Mouse (Mus musculus) myocyte (in vitro differentiated cells): Measurements from ENCODE around the gene Cblb. TPM values are rescaled to one million over a fixed set of nuclear protein-coding genes. Genes with fewer than 3 reads are reported as not detected.

Source experiments
- H3K27me3 ChIP-seq: one replicate; pipeline ENCODE4 v1.6.1; 2011; ENCODE audit not compliant: control insufficient read depth, insufficient read depth, insufficient read length
- H3K36me3 ChIP-seq: one replicate; pipeline ENCODE4 v1.6.1; 2011; ENCODE audit not compliant: control insufficient read depth, insufficient read depth
- H3K4me2 ChIP-seq: one replicate; pipeline ENCODE4 v1.6.1; 2011; ENCODE audit warnings: low read depth, control low read depth
- H3K4me3 ChIP-seq: one replicate; pipeline ENCODE4 v1.5.1; 2011; ENCODE audit warnings: mild to moderate bottlenecking, control low read depth, moderate library complexity
- H3K79me2 ChIP-seq: one replicate; pipeline ENCODE4 v1.6.1; 2011; ENCODE audit not compliant: control insufficient read depth, insufficient read depth
- H3ac ChIP-seq: one replicate; pipeline ENCODE4 v1.6.1; 2011; ENCODE audit not compliant: control insufficient read depth, insufficient read length
- CEBPB ChIP-seq: IDR thresholded peaks from 2 replicates; pipeline ENCODE4 v1.6.1; 2011; ENCODE audit warnings: mild to moderate bottlenecking, moderate library complexity; ENCODE audit not compliant: poor library complexity, insufficient read depth, severe bottlenecking
- E2F4 ChIP-seq: IDR thresholded peaks from one replicate; pipeline ENCODE4 v1.6.1; 2011; ENCODE audit warnings: mild to moderate bottlenecking, control low read depth, moderate library complexity; ENCODE audit not compliant: insufficient read depth
- MAX ChIP-seq: IDR thresholded peaks from one replicate; pipeline ENCODE4 v1.6.1; 2011; ENCODE audit warnings: low read depth, mild to moderate bottlenecking, control low read depth
- MYOD1 ChIP-seq, 3 experiments: IDR thresholded peaks; one replicate each; pipeline ENCODE4 v1.6.1; 2011; ENCODE audit warnings: control low read depth in 2 of 3, low read depth in 2 of 3, mild to moderate bottlenecking in 2 of 3, moderate library complexity in 1 of 3; ENCODE audit not compliant: insufficient read length in 2 of 3, control insufficient read depth in 1 of 3
- MYOG ChIP-seq, 3 experiments: IDR thresholded peaks; one replicate each; pipeline ENCODE4 v1.6.1; 2011; ENCODE audit warnings: control low read depth in 2 of 3, low read depth in 2 of 3, mild to moderate bottlenecking in 2 of 3; ENCODE audit not compliant: insufficient read length in 2 of 3, control insufficient read depth in 1 of 3, insufficient read depth in 1 of 3
- POLR2A ChIP-seq: IDR thresholded peaks from one replicate; pipeline ENCODE4 v1.6.1; 2011; ENCODE audit warnings: low read depth, mild to moderate bottlenecking, control low read depth, moderate library complexity; ENCODE audit not compliant: insufficient read length
- POLR2AphosphoS2 ChIP-seq: IDR thresholded peaks from one replicate; pipeline ENCODE4 v1.6.1; 2011; ENCODE audit warnings: low read depth, control low read depth; ENCODE audit not compliant: insufficient read length
- REST ChIP-seq: IDR thresholded peaks from one replicate; pipeline ENCODE4 v1.6.1; 2011; ENCODE audit warnings: mild to moderate bottlenecking, control low read depth, moderate library complexity; ENCODE audit not compliant: insufficient read depth, insufficient read length
- SRF ChIP-seq: IDR thresholded peaks from one replicate; pipeline ENCODE4 v1.6.1; 2011; ENCODE audit warnings: low read depth; ENCODE audit not compliant: control insufficient read depth, insufficient read length
- TCF12 ChIP-seq: IDR thresholded peaks from one replicate; pipeline ENCODE4 v1.6.1; 2011; ENCODE audit warnings: mild to moderate bottlenecking, control low read depth; ENCODE audit not compliant: poor library complexity, insufficient read depth, severe bottlenecking
- TCF3 ChIP-seq: IDR thresholded peaks from one replicate; pipeline ENCODE4 v1.6.1; 2011; ENCODE audit warnings: low read depth, control low read depth; ENCODE audit not compliant: insufficient read length
- USF1 ChIP-seq: IDR thresholded peaks from one replicate; pipeline ENCODE4 v1.6.1; 2011; ENCODE audit warnings: low read depth, mild to moderate bottlenecking, control low read depth, moderate library complexity
- polyA plus RNA-seq: library from polyadenylated mRNA; unstranded; fragments of >200 nt; fragmentation: generic; extraction: Trizol; gene quantifications from one replicate; pipeline ENCODE4 v1.2.1, GENCODE M21; 2012; ENCODE audit warnings: missing spikeins

Gene Cblb
- polyA plus RNA-seq, 1 experiment, result 7.7 TPM

GRCm38 (mm10) chr16:52250935-52251334, 219.9 kb downstream of the Cblb start:
- no peak overlapping the region for H3K4me3 ChIP-seq
- H3ac ChIP-seq, result no peak overlapping the region
- H3K27me3 ChIP-seq, result no peaks in the 10 kb centered on the region
- TF ChIP-seq USF1 (no peak), CEBPB (no peak), REST (no peak), MAX (no peak), SRF (no peak), MYOD1 (IDR thresholded peaks at IDR 0.05; ENCODE audit: control insufficient read depth in 1 of 3, insufficient read length in 2 of 3, low read depth in 2 of 3) (no peak), TCF12 (no peak), POLR2AphosphoS2 (no peak), E2F4 (no peak), POLR2A (no peak), MYOG (IDR thresholded peaks at IDR 0.05; ENCODE audit: control insufficient read depth in 1 of 3, insufficient read depth in 1 of 3, insufficient read length in 2 of 3, low read depth in 2 of 3) (no peak), TCF3 (no peak)
- H3K4me2 ChIP-seq, result no peak overlapping the region
- H3K36me3 ChIP-seq, result no peaks in the 10 kb centered on the region
- H3K79me2 ChIP-seq, result no peaks in the 10 kb centered on the region
